ENCODE assay signal across 8 mouse cellular contexts in the genomic region with DNA sequence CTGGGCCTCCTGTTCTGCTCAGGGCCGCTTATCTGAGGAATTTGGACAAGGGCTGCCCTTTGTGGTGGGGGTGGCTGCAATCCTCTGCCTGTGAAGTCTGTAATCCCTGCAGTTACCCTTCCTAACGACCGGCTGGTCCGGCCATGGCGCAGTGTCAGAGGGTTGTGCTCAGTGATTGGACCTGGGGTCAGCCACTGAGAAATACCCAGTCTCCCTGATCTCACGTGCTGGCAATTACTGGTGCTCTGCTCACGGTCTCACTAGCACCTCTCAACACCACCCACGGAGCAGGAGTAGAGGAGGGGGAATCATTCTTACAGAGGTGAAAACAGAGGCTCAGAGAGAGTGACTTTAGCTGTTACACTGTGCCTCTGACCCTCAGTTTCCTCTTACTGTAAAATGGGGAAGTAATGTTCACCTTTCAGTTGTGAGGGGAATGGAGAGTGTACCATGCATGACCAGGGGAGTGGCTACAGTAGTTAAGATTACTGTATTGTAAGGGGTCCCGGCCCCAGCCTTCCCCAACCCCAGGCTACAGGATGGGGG. TPM values are rescaled to one million over a fixed set of nuclear protein-coding genes. Genes with fewer than 3 reads are reported as not detected.
DNase-seq lines count a peak whose midpoint lies in the region; ATAC-seq and TF ChIP-seq lines count a peak whose summit lies in the region.

No protein-coding gene starts in this region.

- no peak overlapping the region for H3K27ac ChIP-seq in bone marrow macrophage, adult 2 months (ENCODE audit: insufficient read depth, low read depth, low read length)
- H3K27ac ChIP-seq in heart, embryonic 15.5 days, result peak overlapping the region; percentile 93
- peak overlapping the region; percentile 95 for H3K27ac ChIP-seq in limb, embryonic 10.5 days
- H3K27ac ChIP-seq in midbrain, embryonic 15.5 days, result peak overlapping the region; percentile 67

- peak overlapping the region; percentile 94 for H3K4me2 ChIP-seq in heart, embryonic 15.5 days
- H3K4me2 ChIP-seq in midbrain, embryonic 15.5 days, result peak overlapping the region; percentile 72

- H3K4me3 ChIP-seq in bone marrow macrophage, adult 2 months (ENCODE audit: insufficient read depth, low read length), result peak overlapping the region; percentile 89; the same call in 1 of the 2 replicates
- peak overlapping the region; percentile 93 for H3K4me3 ChIP-seq in heart, embryonic 15.5 days
- H3K4me3 ChIP-seq in limb, embryonic 10.5 days, result peak overlapping the region; percentile 92
- H3K4me3 ChIP-seq in midbrain, embryonic 15.5 days, result peak overlapping the region; percentile 89

- H3K9me3 ChIP-seq in heart, embryonic 15.5 days (replicated peaks), result no peaks in the 10 kb centered on the region
- no peaks in the 10 kb centered on the region for H3K9me3 ChIP-seq in limb, embryonic 10.5 days (replicated peaks)
- H3K9me3 ChIP-seq in midbrain, embryonic 15.5 days, result no peaks in the 10 kb centered on the region

- no peak for TF ChIP-seq POLR2A in bone marrow macrophage, adult 2 months (IDR thresholded peaks at IDR 0.05; ENCODE audit: borderline replicate concordance, low read depth, low read length)

- no peak for ATAC-seq in CD4-positive, CD25-positive, alpha-beta regulatory T cell, adult 4 months
- ATAC-seq in heart, embryonic 15.5 days (replicated peaks; ENCODE audit: insufficient number of reproducible peaks, insufficient read depth, low FRiP score, low read depth), result peak; percentile 15; the same call in 1 of the 2 replicates
- no peak for ATAC-seq in midbrain, embryonic 15.5 days (replicated peaks)

- H3K4me1 ChIP-seq in bone marrow macrophage, adult 2 months (ENCODE audit: control insufficient read depth, insufficient read depth, low read length), result peaks cover 22% of the 10 kb centered on the region
- H3K4me1 ChIP-seq in heart, embryonic 15.5 days (replicated peaks), result peaks cover 64% of the 10 kb centered on the region
- H3K4me1 ChIP-seq in limb, embryonic 10.5 days, result peaks cover 69% of the 10 kb centered on the region
- H3K4me1 ChIP-seq in midbrain, embryonic 15.5 days, result peaks cover 62% of the 10 kb centered on the region

- H3K27me3 ChIP-seq in heart, embryonic 15.5 days, result no peaks in the 10 kb centered on the region
- H3K27me3 ChIP-seq in limb, embryonic 10.5 days (ENCODE audit: low read depth, poor library complexity, severe bottlenecking), result no peaks in the 10 kb centered on the region
- H3K27me3 ChIP-seq in midbrain, embryonic 15.5 days (replicated peaks), result no peaks in the 10 kb centered on the region

- no peaks in the 10 kb centered on the region for H3K36me3 ChIP-seq in heart, embryonic 15.5 days
- no peaks in the 10 kb centered on the region for H3K36me3 ChIP-seq in limb, embryonic 10.5 days
- no peaks in the 10 kb centered on the region for H3K36me3 ChIP-seq in midbrain, embryonic 15.5 days (replicated peaks)

- peak overlapping the region; percentile 95 for H3K9ac ChIP-seq in heart, embryonic 15.5 days
- peak overlapping the region; percentile 78 for H3K9ac ChIP-seq in midbrain, embryonic 15.5 days

- DNase-seq in CD4-positive, CD25-positive, alpha-beta regulatory T cell, adult 2 months (ENCODE audit: low read depth, low spot score), result peak; percentile 39
- DNase-seq in limb, embryonic 10.5 days (ENCODE audit: low spot score), result no peak
- DNase-seq in urinary bladder, postnatal 25 days (ENCODE audit: low spot score), result no peak
- no peak for DNase-seq in frontal cortex, adult 2 months (ENCODE audit: extremely low spot score in 1 of 2, low spot score in 1 of 2)

- TF ChIP-seq CTCF in bone marrow macrophage, adult 2 months (IDR thresholded peaks at IDR 0.05; ENCODE audit: low read depth, low read length), result no peak

- WGBS in heart, embryonic 15.5 days, result 8% methylated on average over 9 of the region's 9 CpGs
- WGBS in limb, embryonic 10.5 days, result 9% methylated on average over 9 of the region's 9 CpGs
- 11% methylated on average over 9 of the region's 9 CpGs for WGBS in midbrain, embryonic 15.5 days

RNA-seq across cellular contexts. Expression of a gene that starts 2.3 kb away (rescaled TPM):
- polyA plus RNA-seq in CD4-positive, CD25-positive, alpha-beta regulatory T cell, adult 4 months (2017; shearing (Covaris generic)), result 10 to 100 TPM; 50.6 to 55.5 TPM
- polyA plus RNA-seq in bone marrow macrophage, adult 2 months (2012; ENCODE audit: insufficient read depth, insufficient read length, missing spikeins), result 4.7 and 5.3 TPM in 2 replicates
- polyA plus RNA-seq in heart, embryonic 15.5 days (2015; fragmentation: Nextera tagmentation; extraction: Ambion mirVana), result 4.8 and 8.6 TPM in 2 replicates
- polyA plus RNA-seq in limb, embryonic 10.5 days (2016; fragmentation: Nextera tagmentation; extraction: Ambion mirVana), result 12.0 and 14.0 TPM in 2 replicates
- 7.3 TPM in 2 replicates for polyA plus RNA-seq in midbrain, embryonic 15.5 days (2015; fragmentation: Nextera tagmentation; extraction: Ambion mirVana)
- polyA plus RNA-seq in frontal cortex, adult 2 months (2012; rRNA removed), result 34.3 and 41.8 TPM in 2 replicates

RNA-seq across cellular contexts. Expression of a gene that starts 33.2 kb away (rescaled TPM):
- polyA plus RNA-seq in CD4-positive, CD25-positive, alpha-beta regulatory T cell, adult 4 months (2017; shearing (Covaris generic)), result 100 to 1,000 TPM; 131 to 166 TPM
- polyA plus RNA-seq in bone marrow macrophage, adult 2 months (2012; ENCODE audit: insufficient read depth, insufficient read length, missing spikeins), result 55.6 and 68.0 TPM in 2 replicates
- 62.0 and 71.0 TPM in 2 replicates for polyA plus RNA-seq in heart, embryonic 15.5 days (2015; fragmentation: Nextera tagmentation; extraction: Ambion mirVana)
- polyA plus RNA-seq in limb, embryonic 10.5 days (2016; fragmentation: Nextera tagmentation; extraction: Ambion mirVana), result 104 and 109 TPM in 2 replicates
- polyA plus RNA-seq in midbrain, embryonic 15.5 days (2015; fragmentation: Nextera tagmentation; extraction: Ambion mirVana), result 145 and 150 TPM in 2 replicates
- 145 and 160 TPM in 2 replicates for polyA plus RNA-seq in frontal cortex, adult 2 months (2012; rRNA removed)

RNA-seq across cellular contexts. Expression of a gene that starts 37.2 kb away (rescaled TPM):
- polyA plus RNA-seq in CD4-positive, CD25-positive, alpha-beta regulatory T cell, adult 4 months (2017; shearing (Covaris generic)), result not detected
- polyA plus RNA-seq in bone marrow macrophage, adult 2 months (2012; ENCODE audit: insufficient read depth, insufficient read length, missing spikeins), result not detected in 2 replicates
- polyA plus RNA-seq in heart, embryonic 15.5 days (2015; fragmentation: Nextera tagmentation; extraction: Ambion mirVana), result 0.23 TPM in 1 of 2 replicates, not detected in the other
- polyA plus RNA-seq in limb, embryonic 10.5 days (2016; fragmentation: Nextera tagmentation; extraction: Ambion mirVana), result 1.0 and 2.7 TPM in 2 replicates
- polyA plus RNA-seq in midbrain, embryonic 15.5 days (2015; fragmentation: Nextera tagmentation; extraction: Ambion mirVana), result 11.3 and 11.8 TPM in 2 replicates
- 22.7 and 23.6 TPM in 2 replicates for polyA plus RNA-seq in frontal cortex, adult 2 months (2012; rRNA removed)

RNA-seq across cellular contexts. Expression of a gene that starts 38.1 kb away (rescaled TPM):
- polyA plus RNA-seq in CD4-positive, CD25-positive, alpha-beta regulatory T cell, adult 4 months (2017; shearing (Covaris generic)), result not detected
- not detected in 2 replicates for polyA plus RNA-seq in bone marrow macrophage, adult 2 months (2012; ENCODE audit: insufficient read depth, insufficient read length, missing spikeins)
- polyA plus RNA-seq in heart, embryonic 15.5 days (2015; fragmentation: Nextera tagmentation; extraction: Ambion mirVana), result 0.08 TPM in 1 of 2 replicates, not detected in the other
- polyA plus RNA-seq in limb, embryonic 10.5 days (2016; fragmentation: Nextera tagmentation; extraction: Ambion mirVana), result 0.24 TPM in 1 of 2 replicates, not detected in the other
- 0.60 and 0.86 TPM in 2 replicates for polyA plus RNA-seq in midbrain, embryonic 15.5 days (2015; fragmentation: Nextera tagmentation; extraction: Ambion mirVana)
- 0.38 and 0.46 TPM in 2 replicates for polyA plus RNA-seq in frontal cortex, adult 2 months (2012; rRNA removed)

RNA-seq across cellular contexts. Expression of a gene that starts 49.5 kb away (rescaled TPM):
- polyA plus RNA-seq in CD4-positive, CD25-positive, alpha-beta regulatory T cell, adult 4 months (2017; shearing (Covaris generic)), result 10 to 100 TPM; 25.2 to 38.6 TPM
- polyA plus RNA-seq in bone marrow macrophage, adult 2 months (2012; ENCODE audit: insufficient read depth, insufficient read length, missing spikeins), result 22.0 and 26.9 TPM in 2 replicates
- 33.5 and 38.7 TPM in 2 replicates for polyA plus RNA-seq in heart, embryonic 15.5 days (2015; fragmentation: Nextera tagmentation; extraction: Ambion mirVana)
- polyA plus RNA-seq in limb, embryonic 10.5 days (2016; fragmentation: Nextera tagmentation; extraction: Ambion mirVana), result 26.0 and 26.1 TPM in 2 replicates
- polyA plus RNA-seq in midbrain, embryonic 15.5 days (2015; fragmentation: Nextera tagmentation; extraction: Ambion mirVana), result 33.3 and 36.5 TPM in 2 replicates
- 32.4 and 34.4 TPM in 2 replicates for polyA plus RNA-seq in frontal cortex, adult 2 months (2012; rRNA removed)
